Comparison of ENCODE assay signal across 8 mouse cellular contexts in genomic region chr5:146948508-146949088, GRCm38 (mm10). TPM values are rescaled to one million over a fixed set of nuclear protein-coding genes. Genes with fewer than 3 reads are reported as not detected.
A peak's percentile ranks its signal among the peaks of the same experiment; 100 is the strongest.
DNase-seq lines count a peak whose midpoint lies in the region; ATAC-seq and TF ChIP-seq lines count a peak whose summit lies in the region.

Gtf3a (plus strand) TSS chr5:146948657.

- peak within 1 kb of the TSS; percentile 92 for H3K4me2 ChIP-seq in kidney, embryonic 15.5 days
- H3K4me2 ChIP-seq in liver, embryonic 11.5 days: peak within 1 kb of the TSS; percentile 92
- peak within 1 kb of the TSS; percentile 81 for H3K4me2 ChIP-seq in myocyte (ENCODE audit: low read depth)

- no peaks in the 10 kb centered on the region for H3K9me3 ChIP-seq in heart, embryonic 10.5 days
- no peaks in the 10 kb centered on the region for H3K9me3 ChIP-seq in kidney, embryonic 15.5 days (replicated peaks)
- no peaks in the 10 kb centered on the region for H3K9me3 ChIP-seq in liver, embryonic 11.5 days (ENCODE audit: control insufficient read depth, low read length)

- peak within 1 kb of the TSS; percentile 88 for H3K9ac ChIP-seq in kidney, embryonic 15.5 days
- peak within 1 kb of the TSS; percentile 84 for H3K9ac ChIP-seq in liver, embryonic 11.5 days (ENCODE audit: low read depth, low read length)

- TF ChIP-seq POLR2A in brain, embryonic 14.5 days (IDR thresholded peaks at IDR 0.05; ENCODE audit: borderline replicate concordance, extremely low read depth, insufficient read depth, insufficient read length, poor library complexity, severe bottlenecking): peak; percentile 82
- peak; percentile 75 for TF ChIP-seq POLR2A in myocyte (IDR thresholded peaks at IDR 0.05; ENCODE audit: insufficient read length, low read depth)

- TF ChIP-seq CTCF in brain, embryonic 14.5 days (IDR thresholded peaks at IDR 0.05; ENCODE audit: borderline replicate concordance, extremely low read depth, insufficient read depth, insufficient read length): no peak

- no peaks in the 10 kb centered on the region for H3K27me3 ChIP-seq in heart, embryonic 10.5 days (ENCODE audit: insufficient read depth, poor library complexity, severe bottlenecking)
- H3K27me3 ChIP-seq in kidney, embryonic 15.5 days: no peaks in the 10 kb centered on the region
- no peaks in the 10 kb centered on the region for H3K27me3 ChIP-seq in liver, embryonic 11.5 days (replicated peaks; ENCODE audit: control insufficient read depth, insufficient read depth, low read length)
- H3K27me3 ChIP-seq in myocyte (ENCODE audit: control insufficient read depth, insufficient read depth, insufficient read length): no peaks in the 10 kb centered on the region

- H3K36me3 ChIP-seq in heart, embryonic 10.5 days: peaks cover 32% of the 10 kb centered on the region
- H3K36me3 ChIP-seq in kidney, embryonic 15.5 days: peaks cover 36% of the 10 kb centered on the region
- H3K36me3 ChIP-seq in liver, embryonic 11.5 days (ENCODE audit: control insufficient read depth, insufficient read depth, low read length): peaks cover 27% of the 10 kb centered on the region
- H3K36me3 ChIP-seq in myocyte (ENCODE audit: control insufficient read depth, insufficient read depth): no peaks in the 10 kb centered on the region

- peak; percentile 96 for DNase-seq in brain, embryonic 14.5 days (ENCODE audit: low read depth)
- peak; percentile 96 for DNase-seq in heart, embryonic 10.5 days (ENCODE audit: low spot score)
- peak; percentile 88 for DNase-seq in liver, embryonic 11.5 days (ENCODE audit: low spot score)
- peak; percentile 74 to 92 for DNase-seq in spleen, postnatal 4 days (ENCODE audit: low spot score in 2 of 2)

- ATAC-seq in CD4-positive, CD25-positive, alpha-beta regulatory T cell, adult 4 months: peak; percentile 79
- ATAC-seq in erythroblast, adult 5-6 weeks (replicated peaks; ENCODE audit: low FRiP score, poor library complexity, severe bottlenecking): peak; percentile 87
- peak; percentile 95 for ATAC-seq in kidney, embryonic 15.5 days (replicated peaks; ENCODE audit: low FRiP score)
- peak; percentile 93 for ATAC-seq in liver, embryonic 11.5 days (replicated peaks; ENCODE audit: low FRiP score)

- under 1% methylated on average over 61 of the region's 62 CpGs for WGBS in heart, embryonic 10.5 days
- WGBS in kidney, embryonic 15.5 days: 0% methylated on average over 62 of the region's 62 CpGs
- under 1% methylated on average over 62 of the region's 62 CpGs for WGBS in liver, embryonic 11.5 days

- peak within 1 kb of the TSS; percentile 94 for H3K27ac ChIP-seq in heart, embryonic 10.5 days
- H3K27ac ChIP-seq in kidney, embryonic 15.5 days: peak within 1 kb of the TSS; percentile 90
- H3K27ac ChIP-seq in liver, embryonic 11.5 days (ENCODE audit: low read depth, low read length): peak within 1 kb of the TSS; percentile 73

- peak within 1 kb of the TSS; percentile 88 for H3K4me3 ChIP-seq in heart, embryonic 10.5 days
- H3K4me3 ChIP-seq in kidney, embryonic 15.5 days (replicated peaks): peak within 1 kb of the TSS; percentile 83
- peak within 1 kb of the TSS; percentile 90 for H3K4me3 ChIP-seq in liver, embryonic 11.5 days (ENCODE audit: low read depth, low read length)
- peak within 1 kb of the TSS; percentile 24 for H3K4me3 ChIP-seq in myocyte

- peaks cover 12% of the 10 kb centered on the region for H3K79me2 ChIP-seq in myocyte (ENCODE audit: control insufficient read depth, insufficient read depth)

- H3K4me1 ChIP-seq in heart, embryonic 10.5 days: peaks cover 15% of the 10 kb centered on the region
- peaks cover 16% of the 10 kb centered on the region for H3K4me1 ChIP-seq in kidney, embryonic 15.5 days
- H3K4me1 ChIP-seq in liver, embryonic 11.5 days (replicated peaks; ENCODE audit: control insufficient read depth, insufficient read depth, low read length): peaks cover 9% of the 10 kb centered on the region

- peak within 1 kb of the TSS; percentile 84 for H3ac ChIP-seq in myocyte (ENCODE audit: control insufficient read depth, insufficient read length)

TF ChIP-seq in myocyte, 11 proteins besides CTCF, POLR2A, EP300 and RAD21:
- TF ChIP-seq E2F4 (IDR thresholded peaks at IDR 0.05; ENCODE audit: insufficient read depth) (no peak), POLR2AphosphoS2 (IDR thresholded peaks at IDR 0.05; ENCODE audit: insufficient read length, low read depth) (peak; percentile 53)

RNA-seq across cellular contexts. Expression of gene Gtf3a, which starts in this region (rescaled TPM):
- polyA plus RNA-seq in CD4-positive, CD25-positive, alpha-beta regulatory T cell, adult 4 months (2017; shearing (Covaris generic)): 10 to 100 TPM; 26.2 to 30.5 TPM
- polyA plus RNA-seq in brain, embryonic 14.5 days (2012; rRNA removed): 79.6 and 88.5 TPM in 2 replicates
- total RNA-seq in erythroblast, adult 5-6 weeks (2015; ENCODE audit: low replicate concordance): 5.0 and 46.5 TPM in 2 replicates
- 22.2 and 23.8 TPM in 2 replicates for total RNA-seq in erythroblast, adult 5-6 weeks (2017; ENCODE audit: low replicate concordance)
- polyA plus RNA-seq in heart, embryonic 10.5 days (2016; fragmentation: Nextera tagmentation; extraction: Ambion mirVana): 102 and 125 TPM in 2 replicates
- polyA plus RNA-seq in kidney, embryonic 15.5 days (2015; fragmentation: Nextera tagmentation; extraction: Ambion mirVana): 120 and 125 TPM in 2 replicates
- polyA plus RNA-seq in liver, embryonic 11.5 days (2014; fragmentation: Nextera tagmentation; extraction: Ambion mirVana): 152 and 158 TPM in 2 replicates
- 49.9 TPM for polyA plus RNA-seq in myocyte (2012; fragmentation: generic; extraction: Trizol)

Comparison
In these comparisons a context has a peak if more than half of its experiments do, and no peak if none do; other contexts are left out.
1. Peak in every context shown above with its lines: DNase-seq, ATAC-seq, H3K4me3 ChIP-seq and H3K27ac ChIP-seq.
2. H3K4me3 ChIP-seq: peak in every context shown above with its lines; median percentile 90 in liver, embryonic 11.5 days; 88 in heart, embryonic 10.5 days; 83 in kidney, embryonic 15.5 days; 24 in myocyte.